Mouse (Mus musculus): Measurements from ENCODE around the gene Vps18.

The Vps18 gene

DNA sequence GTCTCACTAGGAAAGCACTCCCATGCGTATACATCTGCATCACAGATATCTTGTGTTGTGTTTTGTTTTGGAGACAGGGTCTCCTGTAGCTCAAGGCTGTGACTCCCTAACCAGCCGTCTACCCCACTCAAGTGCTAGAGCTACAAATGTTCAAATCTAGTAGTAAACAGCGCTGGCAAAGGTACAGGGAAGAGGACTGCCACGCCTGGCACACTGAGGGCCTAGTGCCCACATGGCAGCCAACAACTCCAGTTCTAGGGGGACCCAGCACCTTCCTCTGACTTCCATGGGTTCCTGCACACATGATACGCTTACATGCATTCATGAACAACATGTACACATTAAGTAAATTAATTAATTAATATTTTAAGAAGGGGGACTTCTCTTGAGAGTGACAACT, 3.7 kb downstream of the Vps18 start:
- DNase-seq (ENCODE audit: low read depth, low spot score): no peak

DNA sequence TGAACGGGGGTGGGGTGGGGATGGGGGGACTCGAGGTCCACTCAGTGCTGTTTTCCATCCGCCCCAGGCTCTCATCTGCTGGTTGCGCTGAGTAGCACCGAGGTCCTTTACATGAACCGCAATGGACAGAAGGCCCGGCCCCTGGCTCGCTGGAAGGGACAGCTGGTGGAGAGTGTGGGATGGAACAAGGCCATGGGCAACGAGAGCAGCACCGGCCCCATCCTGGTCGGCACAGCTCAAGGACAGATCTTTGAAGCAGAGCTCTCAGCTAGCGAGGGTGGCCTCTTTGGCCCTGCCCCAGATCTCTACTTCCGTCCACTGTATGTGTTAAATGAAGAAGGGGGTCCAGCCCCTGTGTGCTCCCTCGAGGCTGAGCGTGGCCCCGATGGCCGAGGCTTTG, 4.3 kb downstream of the Vps18 start:
- no peak for DNase-seq (ENCODE audit: low read depth, low spot score)

DNA sequence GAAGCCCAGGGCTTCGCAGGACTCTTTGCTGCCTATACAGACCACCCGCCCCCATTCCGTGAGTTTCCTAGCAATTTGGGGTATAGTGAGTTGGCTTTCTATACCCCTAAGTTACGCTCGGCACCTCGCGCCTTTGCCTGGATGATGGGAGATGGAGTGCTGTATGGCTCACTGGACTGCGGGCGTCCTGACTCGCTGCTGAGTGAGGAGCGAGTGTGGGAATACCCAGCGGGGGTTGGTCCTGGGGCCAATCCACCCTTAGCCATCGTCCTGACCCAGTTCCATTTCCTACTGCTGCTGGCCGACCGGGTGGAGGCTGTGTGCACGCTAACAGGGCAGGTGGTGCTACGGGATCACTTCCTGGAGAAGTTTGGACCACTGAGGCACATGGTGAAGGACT, 4.8 kb downstream of the Vps18 start:
- no peak for DNase-seq (ENCODE audit: low read depth, low spot score)

DNA sequence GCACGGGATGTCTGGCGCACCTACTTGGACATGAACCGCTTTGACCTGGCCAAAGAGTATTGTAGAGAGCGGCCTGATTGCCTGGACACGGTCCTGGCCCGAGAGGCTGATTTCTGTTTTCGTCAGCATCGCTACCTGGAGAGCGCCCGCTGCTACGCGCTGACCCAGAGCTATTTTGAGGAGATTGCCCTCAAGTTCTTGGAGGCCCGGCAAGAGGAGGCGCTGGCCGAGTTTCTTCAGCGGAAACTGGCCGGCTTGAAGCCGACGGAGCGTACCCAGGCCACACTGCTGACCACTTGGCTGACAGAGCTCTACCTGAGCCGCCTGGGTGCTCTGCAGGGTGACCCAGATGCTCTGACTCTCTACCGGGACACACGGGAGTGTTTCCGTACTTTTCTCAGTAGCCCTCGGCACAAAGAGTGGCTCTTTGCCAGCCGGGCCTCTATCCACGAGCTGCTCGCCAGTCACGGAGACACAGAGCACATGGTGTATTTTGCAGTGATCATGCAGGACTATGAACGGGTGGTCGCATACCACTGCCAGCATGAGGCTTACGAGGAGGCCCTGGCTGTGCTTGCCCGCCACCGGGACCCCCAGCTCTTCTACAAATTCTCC, 5.3 kb downstream of the Vps18 start:
- no peak for DNase-seq (ENCODE audit: low read depth, low spot score)

- DNase-seq (ENCODE audit: low read depth, low spot score): no peak
These were observed 5.9 kb downstream of the Vps18 start for GRCm38 (mm10) chr2:119294411-119294810.

GRCm38 (mm10) chr2:119296756-119297155, 8.2 kb downstream of the Vps18 start:
- no peak for DNase-seq (ENCODE audit: low read depth, low spot score)

DNA sequence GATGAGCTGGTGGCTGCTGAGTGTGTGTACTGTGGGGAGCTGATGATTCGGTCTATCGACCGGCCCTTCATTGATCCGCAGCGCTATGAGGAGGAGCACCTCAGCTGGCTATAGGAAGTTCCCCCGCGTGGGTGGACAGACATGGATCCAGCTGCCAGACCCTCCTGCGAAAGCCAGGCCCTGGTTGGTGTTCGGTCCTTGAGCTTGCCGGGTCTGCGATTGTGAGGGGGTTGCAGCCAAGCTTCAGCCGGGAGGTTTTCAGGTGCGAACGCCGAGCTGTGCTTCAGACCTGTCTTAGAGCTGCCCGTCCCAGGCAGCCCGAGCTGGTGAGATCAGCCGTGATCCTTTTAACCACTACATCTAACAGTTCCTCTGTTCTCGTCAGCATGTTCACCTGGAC, 9.0 kb downstream of the Vps18 start:
- DNase-seq (ENCODE audit: low read depth, low spot score): no peak

GRCm38 (mm10) chr2:119298330-119298729, 9.8 kb downstream of the Vps18 start:
- peak; percentile 18 for DNase-seq (ENCODE audit: low read depth, low spot score)

DNA sequence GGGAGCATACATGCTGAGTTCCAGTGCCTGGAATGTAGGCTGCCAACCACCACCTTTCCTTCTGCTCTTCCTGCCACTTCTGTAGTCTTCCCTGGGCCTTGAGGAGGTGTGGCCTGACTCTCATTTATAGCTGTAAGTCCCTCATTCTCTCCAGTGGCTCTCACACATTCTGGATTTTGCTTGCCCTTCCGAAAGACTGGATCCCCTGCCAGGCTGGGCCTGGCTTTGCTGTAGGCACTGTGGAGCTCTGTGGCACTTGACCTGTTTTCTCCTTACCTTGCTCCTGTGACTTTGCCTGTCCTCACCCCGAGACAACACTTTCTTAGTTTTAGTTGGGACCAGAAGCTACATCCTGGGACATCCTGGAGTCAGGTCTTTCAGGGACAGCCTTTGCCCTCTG, 10.3 kb downstream of the Vps18 start:
- DNase-seq (ENCODE audit: low read depth, low spot score): no peak

- DNase-seq (ENCODE audit: low read depth, low spot score): peak; percentile 22
These were observed 11.7 kb downstream of the Vps18 start for GRCm38 (mm10) chr2:119299981-119300818.

- DNase-seq (ENCODE audit: low read depth, low spot score): no peak
These were observed 12.4 kb downstream of the Vps18 start for GRCm38 (mm10) chr2:119300819-119301493.

DNA sequence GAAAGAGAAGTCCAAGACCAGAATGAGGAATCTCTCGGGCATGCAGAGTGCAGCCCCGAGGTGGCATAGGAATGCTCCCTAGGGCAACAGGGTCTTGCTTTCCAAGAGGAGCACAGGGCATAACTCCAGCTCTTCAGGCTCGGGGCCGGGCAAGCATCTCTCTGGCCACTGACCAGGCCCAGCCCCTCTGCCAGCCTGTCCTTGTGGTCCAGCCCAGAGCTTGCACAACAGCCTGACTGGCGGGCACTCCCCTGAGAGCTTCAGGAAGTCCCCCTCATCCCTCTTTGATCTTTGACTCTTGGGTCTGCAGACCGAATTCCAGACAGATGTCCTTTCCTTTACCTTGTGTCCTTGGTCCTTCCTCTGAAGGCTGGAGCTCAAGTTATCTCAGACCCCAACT, 14.3 kb downstream of the Vps18 start:
- no peak for DNase-seq (ENCODE audit: low read depth, low spot score)

- DNase-seq (ENCODE audit: low read depth, low spot score): no peak
These were observed 15.9 kb downstream of the Vps18 start for GRCm38 (mm10) chr2:119304391-119304790.

DNA sequence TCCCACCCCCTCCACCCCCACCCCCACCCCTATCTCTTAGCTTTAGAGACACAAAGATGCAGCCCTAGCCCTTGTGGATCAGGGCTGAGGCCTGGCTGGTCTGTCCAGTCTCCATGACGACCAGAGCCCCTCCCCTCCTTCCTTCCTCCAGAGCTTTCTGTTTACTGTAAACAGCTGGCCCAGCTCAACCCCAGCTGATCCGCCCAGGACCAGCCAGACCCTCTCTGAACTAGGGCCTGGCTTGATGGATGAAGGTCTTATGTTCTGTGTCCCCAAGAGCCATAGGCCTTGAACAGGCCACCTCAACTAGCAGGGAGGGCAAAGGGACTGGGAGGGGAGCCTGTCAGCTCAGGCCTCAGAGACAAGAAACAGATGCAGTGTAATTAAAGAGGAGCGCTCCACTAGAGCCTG, 16.3 kb downstream of the Vps18 start:
- no peak for DNase-seq (ENCODE audit: low read depth, low spot score)

- no peak for DNase-seq (ENCODE audit: low read depth, low spot score)
These were observed 23.0 kb downstream of the Vps18 start for GRCm38 (mm10) chr2:119311544-119311943.

DNA sequence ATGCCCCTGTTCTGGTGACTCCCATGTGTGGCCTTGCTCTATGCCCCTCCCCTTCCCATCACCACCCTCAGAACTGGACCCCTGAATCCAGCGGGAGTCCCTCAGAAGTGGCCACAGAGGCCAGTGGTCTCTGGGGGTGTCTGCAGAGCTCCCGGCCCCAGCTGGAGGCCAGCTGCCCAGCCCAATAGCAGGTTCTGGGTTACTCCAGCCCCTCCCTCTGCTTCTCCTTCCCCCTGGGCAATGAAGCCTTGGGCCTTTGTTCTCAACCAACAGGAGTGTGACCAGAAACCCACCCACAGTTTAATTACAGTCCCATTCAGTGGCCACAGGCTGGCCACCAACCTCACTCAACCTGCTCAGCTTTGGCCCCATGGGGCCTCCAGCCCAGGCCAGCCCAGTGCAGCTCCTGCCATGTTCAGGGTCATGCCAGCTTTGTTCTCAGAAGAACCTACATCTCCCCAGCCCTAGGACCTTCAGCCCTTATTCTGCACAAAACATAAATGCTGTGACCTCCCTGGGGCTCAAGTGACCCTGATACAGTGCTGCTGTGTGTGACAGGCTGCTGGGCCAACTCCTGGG, 23.9 kb downstream of the Vps18 start:
- no peak for DNase-seq (ENCODE audit: low read depth, low spot score)

GRCm38 (mm10) chr2:119313780-119314479, 25.4 kb downstream of the Vps18 start:
- DNase-seq (ENCODE audit: low read depth, low spot score): no peak

GRCm38 (mm10) chr2:119314742-119315310, 26.3 kb downstream of the Vps18 start:
- no peak for DNase-seq (ENCODE audit: low read depth, low spot score)

- DNase-seq (ENCODE audit: low read depth, low spot score): no peak
These were observed 29.6 kb downstream of the Vps18 start for GRCm38 (mm10) chr2:119318043-119318710.

DNA sequence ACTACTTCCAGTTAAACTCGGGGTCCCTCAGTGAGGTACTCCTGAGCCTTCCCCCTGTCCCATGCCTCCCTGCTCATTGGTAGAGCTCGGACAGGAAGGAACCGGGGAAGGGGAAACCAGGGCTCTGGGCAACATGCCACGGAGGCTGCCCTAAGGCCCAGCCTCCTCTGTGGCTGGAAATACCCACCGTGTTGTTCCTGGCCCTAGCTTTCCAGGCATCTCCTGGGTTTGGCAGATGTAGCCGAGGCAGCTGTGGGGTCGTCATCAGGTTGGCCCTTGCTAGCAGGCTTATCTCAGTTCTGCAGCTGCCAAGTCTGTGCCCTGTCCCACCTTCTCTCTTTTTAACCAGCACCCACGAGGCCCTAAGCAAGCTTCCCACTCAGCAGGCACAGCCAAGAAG, 32.0 kb downstream of the Vps18 start:
- DNase-seq (ENCODE audit: low read depth, low spot score): no peak

Measured in telencephalon, adult 2 months (tissue).